Mouse (Mus musculus): ENCODE data around the gene Cysrt1. TPM values are rescaled to one million over a fixed set of nuclear protein-coding genes. Genes with fewer than 3 reads are reported as not detected.
A peak's percentile ranks its signal among the peaks of the same experiment; 100 is the strongest.

The Cysrt1 gene
- polyA plus RNA-seq, 1 experiment from 2014 or later: 0.59 TPM

GRCm38 (mm10) chr2:25194006-25194405 is 48.2 kb downstream of the Cysrt1 start:
- Histone ChIP-seq H3K9ac (no peak overlapping the region), H3K27ac (no peak overlapping the region), H3K4me2 (replicated peaks) (no peak overlapping the region), H3K27me3 (ENCODE audit: control insufficient read depth, insufficient read depth, low read length) (peaks cover 25% of the 10 kb centered on the region), H3K36me3 (replicated peaks; ENCODE audit: control insufficient read depth, insufficient read depth) (peaks cover 11% of the 10 kb centered on the region), H3K4me1 (replicated peaks; ENCODE audit: control insufficient read depth, insufficient read depth, low read length) (no peaks in the 10 kb centered on the region), H3K9me3 (ENCODE audit: control insufficient read depth, low read length) (no peaks in the 10 kb centered on the region), H3K4me3 (replicated peaks; ENCODE audit: low read length) (no peak overlapping the region)
- 0 out of 2 replicates have a peak, but pooled peaks have one; percentile 18 for ATAC-seq (ENCODE audit: low FRiP score)
- DNase-seq (ENCODE audit: low spot score): no peak
- WGBS: 78% methylated on average over 5 of the region's 5 CpGs

GRCm38 (mm10) chr2:25193330-25193770 is 48.9 kb downstream of the Cysrt1 start:
- peaks cover 5% of the 10 kb centered on the region; the same call in 1 of the 2 replicates for H3K36me3 ChIP-seq (replicated peaks; ENCODE audit: control insufficient read depth, insufficient read depth)
- H3K4me3 ChIP-seq (replicated peaks; ENCODE audit: low read length): no peak overlapping the region
- 2% methylated on average over 6 of the region's 6 CpGs for WGBS
- no peak overlapping the region for H3K4me2 ChIP-seq (replicated peaks)
- ATAC-seq (ENCODE audit: low FRiP score) (peak; percentile 76), DNase-seq (ENCODE audit: low spot score) (peak; percentile 90)
- no peaks in the 10 kb centered on the region for H3K4me1 ChIP-seq (replicated peaks; ENCODE audit: control insufficient read depth, insufficient read depth, low read length)
- H3K9ac ChIP-seq: no peak overlapping the region
- peaks cover 25% of the 10 kb centered on the region for H3K27me3 ChIP-seq (ENCODE audit: control insufficient read depth, insufficient read depth, low read length)
- no peaks in the 10 kb centered on the region for H3K9me3 ChIP-seq (ENCODE audit: control insufficient read depth, low read length)
- no peak overlapping the region for H3K27ac ChIP-seq

Other genes starting within 250 kb of the Cysrt1 start
- 117 and 126 TPM in 2 replicates for gene Nsmf, start 188.1 kb downstream of the Cysrt1 start, polyA plus RNA-seq (2014; fragmentation: Nextera tagmentation; extraction: Ambion mirVana)
- gene Entpd8, start 162.1 kb downstream of the Cysrt1 start, polyA plus RNA-seq (2014; fragmentation: Nextera tagmentation; extraction: Ambion mirVana): 0.21 TPM in 1 of 2 replicates, not detected in the other
- not detected in 2 replicates for gene Noxa1, start 147.3 kb downstream of the Cysrt1 start, polyA plus RNA-seq (2014; fragmentation: Nextera tagmentation; extraction: Ambion mirVana)
- gene Nrarp, start 61.7 kb downstream of the Cysrt1 start, polyA plus RNA-seq (2014; fragmentation: Nextera tagmentation; extraction: Ambion mirVana): 15.6 and 19.9 TPM in 2 replicates
- gene Tor4a, start 45.6 kb downstream of the Cysrt1 start, polyA plus RNA-seq (2014; fragmentation: Nextera tagmentation; extraction: Ambion mirVana): 2.0 and 2.2 TPM in 2 replicates
- 88.0 and 91.6 TPM in 2 replicates for gene Nelfb, start 31.0 kb downstream of the Cysrt1 start, polyA plus RNA-seq (2014; fragmentation: Nextera tagmentation; extraction: Ambion mirVana)
- not detected in 2 replicates for gene Stpg3, start 27.8 kb downstream of the Cysrt1 start, polyA plus RNA-seq (2014; fragmentation: Nextera tagmentation; extraction: Ambion mirVana)
- gene Fam166a, start 23.7 kb downstream of the Cysrt1 start, polyA plus RNA-seq (2014; fragmentation: Nextera tagmentation; extraction: Ambion mirVana): not detected in 2 replicates
- gene Tubb4b, start 17.8 kb downstream of the Cysrt1 start, polyA plus RNA-seq (2014; fragmentation: Nextera tagmentation; extraction: Ambion mirVana): 382 and 411 TPM in 2 replicates
- gene Slc34a3, start 8.1 kb downstream of the Cysrt1 start, polyA plus RNA-seq (2014; fragmentation: Nextera tagmentation; extraction: Ambion mirVana): not detected in 2 replicates
- gene Rnf224, start 5.7 kb downstream of the Cysrt1 start, polyA plus RNA-seq (2014; fragmentation: Nextera tagmentation; extraction: Ambion mirVana): not detected in 2 replicates
- gene Rnf208, start 197 bp downstream of the Cysrt1 start, polyA plus RNA-seq (2014; fragmentation: Nextera tagmentation; extraction: Ambion mirVana): 166 and 177 TPM in 2 replicates
- gene AL732309.1, start 4.4 kb upstream of the Cysrt1 start, polyA plus RNA-seq (2014; fragmentation: Nextera tagmentation; extraction: Ambion mirVana): 2.9 and 5.3 TPM in 2 replicates
- gene Tmem203, start 13.0 kb upstream of the Cysrt1 start, polyA plus RNA-seq (2014; fragmentation: Nextera tagmentation; extraction: Ambion mirVana): 9.8 and 12.5 TPM in 2 replicates
- 13.4 and 14.7 TPM in 2 replicates for gene Tprn, start 20.2 kb upstream of the Cysrt1 start, polyA plus RNA-seq (2014; fragmentation: Nextera tagmentation; extraction: Ambion mirVana)
- gene Ssna1, start 30.0 kb upstream of the Cysrt1 start, polyA plus RNA-seq (2014; fragmentation: Nextera tagmentation; extraction: Ambion mirVana): 175 and 190 TPM in 2 replicates
- gene Anapc2, start 30.0 kb upstream of the Cysrt1 start, polyA plus RNA-seq (2014; fragmentation: Nextera tagmentation; extraction: Ambion mirVana): 113 and 114 TPM in 2 replicates
- not detected in 2 replicates for gene Tmem210, start 45.7 kb upstream of the Cysrt1 start, polyA plus RNA-seq (2014; fragmentation: Nextera tagmentation; extraction: Ambion mirVana)
- not detected in 2 replicates for gene Lrrc26, start 47.5 kb upstream of the Cysrt1 start, polyA plus RNA-seq (2014; fragmentation: Nextera tagmentation; extraction: Ambion mirVana)
- 57.2 and 68.4 TPM in 2 replicates for gene Grin1, start 76.7 kb upstream of the Cysrt1 start, polyA plus RNA-seq (2014; fragmentation: Nextera tagmentation; extraction: Ambion mirVana)
- gene Man1b1, start 89.9 kb upstream of the Cysrt1 start, polyA plus RNA-seq (2014; fragmentation: Nextera tagmentation; extraction: Ambion mirVana): 51.6 and 66.0 TPM in 2 replicates
- gene Dpp7, start 113.9 kb upstream of the Cysrt1 start, polyA plus RNA-seq (2014; fragmentation: Nextera tagmentation; extraction: Ambion mirVana): 21.5 and 24.7 TPM in 2 replicates
- gene Uap1l1, start 123.2 kb upstream of the Cysrt1 start, polyA plus RNA-seq (2014; fragmentation: Nextera tagmentation; extraction: Ambion mirVana): 6.3 and 6.8 TPM in 2 replicates
- gene Sapcd2, start 129.9 kb upstream of the Cysrt1 start, polyA plus RNA-seq (2014; fragmentation: Nextera tagmentation; extraction: Ambion mirVana): 10.0 and 10.8 TPM in 2 replicates
- 2.6 and 3.3 TPM in 2 replicates for gene Entpd2, start 153.4 kb upstream of the Cysrt1 start, polyA plus RNA-seq (2014; fragmentation: Nextera tagmentation; extraction: Ambion mirVana)
- gene Npdc1, start 156.9 kb upstream of the Cysrt1 start, polyA plus RNA-seq (2014; fragmentation: Nextera tagmentation; extraction: Ambion mirVana): 365 and 378 TPM in 2 replicates
- gene Fut7, start 180.8 kb upstream of the Cysrt1 start, polyA plus RNA-seq (2014; fragmentation: Nextera tagmentation; extraction: Ambion mirVana): 0.37 TPM in 1 of 2 replicates, not detected in the other
- 15.6 and 17.3 TPM in 2 replicates for gene Abca2, start 186.3 kb upstream of the Cysrt1 start, polyA plus RNA-seq (2014; fragmentation: Nextera tagmentation; extraction: Ambion mirVana)
- gene Clic3, start 214.4 kb upstream of the Cysrt1 start, polyA plus RNA-seq (2014; fragmentation: Nextera tagmentation; extraction: Ambion mirVana): 2.2 and 2.6 TPM in 2 replicates
- gene Paxx, start 218.6 kb upstream of the Cysrt1 start, polyA plus RNA-seq (2014; fragmentation: Nextera tagmentation; extraction: Ambion mirVana): 93.1 and 109 TPM in 2 replicates
- gene Ptgds, start 227.6 kb upstream of the Cysrt1 start, polyA plus RNA-seq (2014; fragmentation: Nextera tagmentation; extraction: Ambion mirVana): 230 and 390 TPM in 2 replicates